Mouse (Mus musculus) G1E (cell line): Measurements from ENCODE around the gene Card9.

Experiments used
- CTCF ChIP-seq: IDR thresholded peaks from 2 replicates; pipeline ENCODE4 v1.5.1; 2012; ENCODE audit warnings: low read depth, low read length, inconsistent platforms, mixed read lengths
- GATA2 ChIP-seq: IDR thresholded peaks from 2 replicates; pipeline ENCODE4 v1.6.1; 2012; ENCODE audit warnings: low read depth, low read length, inconsistent platforms, borderline replicate concordance
- POLR2AphosphoS5 ChIP-seq: IDR thresholded peaks from 2 replicates; pipeline ENCODE4 v1.6.1; 2012; ENCODE audit warnings: low read depth, low read length, inconsistent platforms; ENCODE audit not compliant: insufficient replicate concordance
- TAL1 ChIP-seq: conservative IDR thresholded peaks from 2 replicates; pipeline ENCODE4 v1.6.1; 2012; ENCODE audit warnings: low read depth, low read length, inconsistent platforms, mixed read lengths

- TF ChIP-seq CTCF (no peak), POLR2AphosphoS5 (no peak), GATA2 (no peak), TAL1 (no peak)
Observed at GRCm38 (mm10) chr2:26317991-26318672, 42.6 kb downstream of the Card9 start.
